Mouse (Mus musculus) small intestine, adult 2 months (tissue): Measurements from ENCODE around the gene Lrriq1.

Experiments
- CTCF ChIP-seq: fragments of 200-500 bp; IDR thresholded peaks from 2 replicates; pipeline ENCODE4 v1.5.1; 2012; ENCODE audit warnings: low read depth, mild to moderate bottlenecking, control low read depth, inconsistent platforms, low read length, moderate library complexity, mixed read lengths; ENCODE audit not compliant: insufficient replicate concordance, insufficient read length; ENCODE audit errors: extremely low read depth
- POLR2A ChIP-seq: fragments of 200-500 bp; IDR thresholded peaks from 2 replicates; pipeline ENCODE4 v1.6.1; 2012; ENCODE audit warnings: low read depth, mild to moderate bottlenecking, control low read depth, inconsistent platforms, low read length, moderate library complexity

DNA sequence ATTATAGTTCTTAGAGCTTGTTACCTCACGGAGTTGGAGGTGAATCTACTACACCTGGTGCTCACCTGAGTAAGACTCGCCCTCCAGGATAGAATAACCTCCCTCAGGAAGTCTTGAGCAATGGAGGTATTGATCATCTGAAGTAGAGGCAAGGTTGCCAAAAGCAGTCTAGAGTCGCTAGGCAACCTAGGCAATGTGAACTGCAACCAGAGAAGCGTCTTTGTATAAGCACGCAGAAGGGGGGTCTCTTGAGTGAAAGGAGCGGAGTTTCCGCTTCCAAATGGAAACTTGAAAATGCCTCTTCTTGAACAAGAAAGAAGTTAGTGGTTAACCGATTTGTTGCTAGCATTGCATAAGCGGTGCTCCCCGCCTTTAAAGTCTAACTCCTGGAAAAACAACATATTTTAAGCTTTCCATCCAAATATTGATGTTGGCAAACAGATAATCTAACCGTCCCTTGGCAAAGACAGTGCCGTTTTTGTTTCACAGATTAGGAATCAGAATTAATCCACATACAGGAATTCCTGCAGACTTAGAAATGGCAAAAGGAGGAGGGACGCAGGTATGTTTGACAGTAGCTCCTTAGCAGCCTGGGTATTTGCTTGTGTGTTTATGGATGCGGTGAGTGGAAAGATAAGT, 201.0 kb downstream of the Lrriq1 start:
- no peak for TF ChIP-seq CTCF
- no peak for TF ChIP-seq POLR2A
